Mouse (Mus musculus) erythroblast, embryonic 14.5 days (primary cell): ENCODE data around the gene Galnt17.

Experiments used
- GATA1 ChIP-seq: IDR thresholded peaks from 2 replicates; pipeline ENCODE4 v1.6.1; 2012; ENCODE audit warnings: low read length, inconsistent platforms, mixed read lengths
- TAL1 ChIP-seq: IDR thresholded peaks from 3 replicates; pipeline ENCODE4 v1.6.1; 2012; ENCODE audit warnings: low read length, inconsistent platforms, mixed read lengths

DNA sequence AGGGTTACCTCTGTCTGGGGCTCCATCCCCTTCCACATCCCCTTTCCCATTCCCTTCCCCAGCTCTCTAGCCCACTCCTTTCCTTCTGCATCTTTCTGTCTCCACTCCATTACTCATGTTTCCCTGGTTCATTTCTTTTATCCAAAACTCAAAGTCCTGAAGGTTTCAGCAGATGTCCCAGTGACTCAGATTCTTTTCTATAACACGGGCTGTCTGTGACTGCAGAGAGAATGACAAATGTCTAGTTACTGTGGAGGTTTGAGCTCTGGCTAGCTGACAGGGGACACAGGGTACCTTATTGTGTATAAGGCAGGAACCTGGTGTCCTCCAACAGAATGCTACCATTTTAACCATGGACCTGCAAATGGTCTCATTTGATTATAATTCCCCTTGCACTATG lies 358.6 kb downstream of the Galnt17 start:
- TF ChIP-seq TAL1 (no peak), GATA1 (no peak)
